Mouse (Mus musculus) erythroblast, embryonic 14.5 days (primary cell): ENCODE results near the gene Gas2.

Experiments
- GATA1 ChIP-seq: IDR thresholded peaks from 2 replicates; pipeline ENCODE4 v1.6.1; 2012; ENCODE audit warnings: low read length, inconsistent platforms, mixed read lengths
- TAL1 ChIP-seq: IDR thresholded peaks from 3 replicates; pipeline ENCODE4 v1.6.1; 2012; ENCODE audit warnings: low read length, inconsistent platforms, mixed read lengths

- TF ChIP-seq TAL1 (no peak), GATA1 (no peak)
Measured at GRCm38 (mm10) chr7:51962219-51962952, 100.6 kb downstream of the Gas2 start.
